Mouse (Mus musculus) embryonic facial prominence, embryonic 12.5 days (tissue): ENCODE results near the gene Gapvd1. TPM values are rescaled to one million over a fixed set of nuclear protein-coding genes. Genes with fewer than 3 reads are reported as not detected.

Experiments used
- ATAC-seq: fragments of 200-750 bp; cut with Nextera tagmentation; 2 replicates; pipeline ENCODE4 v1.8.0; 2017; ENCODE audit not compliant: insufficient number of reproducible peaks, insufficient read depth, low FRiP score, low TSS enrichment
- H3K27ac ChIP-seq: fragments of 300-500 bp; sonication (generic); 2 replicates; pipeline ENCODE4 v1.5.1; 2016; ENCODE audit warnings: mild to moderate bottlenecking
- H3K27me3 ChIP-seq: fragments of 300-500 bp; sonication (generic); 2 replicates; pipeline ENCODE4 v1.6.1; 2016; ENCODE audit warnings: mild to moderate bottlenecking, moderate library complexity
- H3K36me3 ChIP-seq: fragments of 300-500 bp; sonication (generic); 2 replicates; pipeline ENCODE4 v1.6.1; 2016; ENCODE audit warnings: mild to moderate bottlenecking
- H3K4me1 ChIP-seq: fragments of 300-500 bp; sonication (generic); 2 replicates; pipeline ENCODE4 v1.6.1; 2016
- H3K4me2 ChIP-seq: fragments of 300-500 bp; sonication (generic); replicated peaks from 2 replicates; pipeline ENCODE4 v1.6.1; 2016; ENCODE audit warnings: mild to moderate bottlenecking, moderate library complexity
- H3K4me3 ChIP-seq: fragments of 300-500 bp; sonication (generic); 2 replicates; pipeline ENCODE4 v1.5.1; 2016; ENCODE audit warnings: mild to moderate bottlenecking
- H3K9ac ChIP-seq: fragments of 300-500 bp; sonication (generic); 2 replicates; pipeline ENCODE4 v1.6.1; 2016; ENCODE audit warnings: mild to moderate bottlenecking, moderate library complexity
- H3K9me3 ChIP-seq: fragments of 300-500 bp; sonication (generic); 2 replicates; pipeline ENCODE4 v1.6.1; 2016; ENCODE audit warnings: mild to moderate bottlenecking, moderate library complexity
- WGBS: fragments of 180-500 bp; shearing (Covaris S2); methylation state at CpG from one replicate; pipeline ENCODE4 v1.1.7; 2016; 5-methylcytosine and 5-hydroxymethylcytosine counted together
- polyA plus RNA-seq: library from polyadenylated mRNA; unstranded; fragments of >200 nt; fragmentation: Nextera tagmentation; extraction: Ambion mirVana; gene quantifications from 2 replicates; pipeline ENCODE4 v1.2.1, GENCODE M21; 2016

The Gapvd1 gene
- polyA plus RNA-seq, 1 experiment from 2014 or later: 108 TPM

DNA sequence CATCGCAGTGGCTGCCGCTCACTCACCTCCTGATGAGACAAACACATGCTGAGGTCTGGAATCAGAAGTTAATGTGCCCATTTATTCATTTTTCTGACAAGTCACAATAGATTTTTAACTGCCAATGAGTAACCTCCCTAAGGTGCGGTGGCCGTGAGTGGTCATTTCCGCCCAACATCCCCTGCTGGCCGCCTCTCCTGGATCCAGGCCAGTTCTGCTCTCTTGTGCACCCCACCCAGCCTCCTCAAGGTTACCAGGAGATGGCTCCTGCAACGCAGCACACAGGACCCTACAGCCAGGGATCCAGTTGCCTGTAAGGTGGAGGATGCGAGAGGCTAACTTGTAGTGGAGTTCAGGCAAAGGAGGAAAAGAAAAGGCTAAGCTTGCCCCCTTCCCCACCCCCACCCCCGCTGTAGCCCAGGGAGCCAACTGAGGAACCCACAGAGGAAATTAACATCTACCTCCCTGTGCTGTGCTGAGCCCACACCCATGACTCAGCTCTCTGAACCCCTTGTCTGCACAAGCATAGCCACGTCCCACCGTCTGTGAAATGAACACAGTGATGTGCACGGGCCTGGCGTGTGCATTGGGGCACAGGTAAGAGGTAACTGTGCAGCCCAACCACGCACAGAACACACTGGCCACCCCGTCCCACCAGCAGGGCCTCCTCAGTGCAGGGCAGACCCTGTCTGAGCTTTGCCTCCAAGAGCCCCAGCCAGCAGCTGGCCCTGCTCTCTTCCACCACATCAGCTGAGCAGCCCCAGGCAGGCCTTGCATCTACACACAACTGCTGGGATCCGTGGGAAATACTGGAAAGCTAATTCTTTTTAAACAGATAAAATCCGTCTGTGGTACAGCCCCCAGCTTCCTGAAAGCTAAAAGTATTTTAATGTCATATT is 127.5 kb downstream of the Gapvd1 start:
- Histone ChIP-seq H3K27me3 (no peaks in the 10 kb centered on the region), H3K27ac (peak overlapping the region; percentile 37; the same call in 1 of the 2 replicates), H3K4me3 (no peak overlapping the region), H3K9me3 (no peaks in the 10 kb centered on the region), H3K4me1 (peaks cover 6% of the 10 kb centered on the region), H3K9ac (no peak overlapping the region), H3K36me3 (0 out of 2 replicates have a peak, but pooled peaks cover 20% of the 10 kb centered on the region), H3K4me2 (no peak overlapping the region)
- ATAC-seq: no peak
- WGBS: 71% methylated on average over 17 of the region's 17 CpGs

Other genes with a start within 250 kb of the Gapvd1 start
- gene Hspa5, start 16.7 kb upstream of the Gapvd1 start, polyA plus RNA-seq: 874 and 888 TPM in 2 replicates
- 31.0 and 33.7 TPM in 2 replicates for gene Rabepk, start 44.7 kb upstream of the Gapvd1 start, polyA plus RNA-seq
- 93.8 and 94.2 TPM in 2 replicates for gene Fbxw2, start 71.1 kb upstream of the Gapvd1 start, polyA plus RNA-seq
- 0.13 TPM in 1 of 2 replicates, not detected in the other for gene Gm34653, start 77.8 kb upstream of the Gapvd1 start, polyA plus RNA-seq
- not detected in 2 replicates for gene Cutal, start 119.2 kb upstream of the Gapvd1 start, polyA plus RNA-seq
- 99.5 TPM in 2 replicates for gene Psmd5, start 119.7 kb upstream of the Gapvd1 start, polyA plus RNA-seq
- 1.7 and 2.3 TPM in 2 replicates for gene Phf19, start 158.8 kb upstream of the Gapvd1 start, polyA plus RNA-seq
- gene Traf1, start 206.5 kb upstream of the Gapvd1 start, polyA plus RNA-seq: 1.8 and 2.2 TPM in 2 replicates